Mouse (Mus musculus) splenic B cell, adult 2 months (primary cell): ENCODE measurements around the gene Hs6st3.
"Not testable (repeated sequence)": the region's sequence is repeated elsewhere in the genome, so short reads cannot be mapped to it uniquely, and the experiment has no call there.

ENCODE experiments used
- DNase-seq: peaks from one replicate; pipeline ENCODE4 v3.0.0-alpha.2; 2011; ENCODE audit warnings: low read depth, low spot score
- H3K27me3 ChIP-seq: 2 replicates; pipeline ENCODE4 v1.6.1; 2012; ENCODE audit warnings: mild to moderate bottlenecking, low read length, moderate library complexity, mixed read lengths; ENCODE audit not compliant: control insufficient read depth, poor library complexity, insufficient read depth, severe bottlenecking
- H3K36me3 ChIP-seq: 2 replicates; pipeline ENCODE4 v1.6.1; 2012; ENCODE audit warnings: mild to moderate bottlenecking, low read length, moderate library complexity, mixed read lengths; ENCODE audit not compliant: control insufficient read depth, poor library complexity, insufficient read depth, severe bottlenecking

The Hs6st3 gene

GRCm38 (mm10) chr14:119193905-119194304, 55.8 kb downstream of the Hs6st3 start:
- DNase-seq, result no peak
- Histone ChIP-seq H3K36me3 (no peaks in the 10 kb centered on the region), H3K27me3 (no peaks in the 10 kb centered on the region)

GRCm38 (mm10) chr14:119203508-119203907, 65.4 kb downstream of the Hs6st3 start:
- no peak for DNase-seq
- Histone ChIP-seq H3K27me3 (no peaks in the 10 kb centered on the region), H3K36me3 (no peaks in the 10 kb centered on the region)

- H3K27me3 ChIP-seq, result no peaks in the 10 kb centered on the region
- no peaks in the 10 kb centered on the region for H3K36me3 ChIP-seq
- DNase-seq, result no peak
Observed at GRCm38 (mm10) chr14:119215576-119216309, 77.6 kb downstream of the Hs6st3 start.

GRCm38 (mm10) chr14:119227709-119228338, 89.7 kb downstream of the Hs6st3 start:
- no peaks in the 10 kb centered on the region for H3K27me3 ChIP-seq
- no peak for DNase-seq
- H3K36me3 ChIP-seq, result no peaks in the 10 kb centered on the region

- DNase-seq, result no peak
- no peaks in the 10 kb centered on the region for H3K36me3 ChIP-seq
Observed at GRCm38 (mm10) chr14:119233598-119233997, 95.5 kb downstream of the Hs6st3 start.

GRCm38 (mm10) chr14:119247131-119247530, 109.0 kb downstream of the Hs6st3 start:
- H3K27me3 ChIP-seq, result no peaks in the 10 kb centered on the region
- H3K36me3 ChIP-seq, result no peaks in the 10 kb centered on the region
- DNase-seq, result no peak

More at GRCm38 (mm10) chr14:119233598-119233997, 95.5 kb downstream of the Hs6st3 start:
- no peaks in the 10 kb centered on the region for H3K27me3 ChIP-seq

GRCm38 (mm10) chr14:119248001-119248607, 110.0 kb downstream of the Hs6st3 start:
- Histone ChIP-seq H3K27me3 (no peaks in the 10 kb centered on the region), H3K36me3 (no peaks in the 10 kb centered on the region)
- DNase-seq, result no peak

GRCm38 (mm10) chr14:119250353-119250752, 112.2 kb downstream of the Hs6st3 start:
- no peaks in the 10 kb centered on the region for H3K27me3 ChIP-seq
- DNase-seq, result no peak
- no peaks in the 10 kb centered on the region for H3K36me3 ChIP-seq

- Histone ChIP-seq H3K36me3 (no peaks in the 10 kb centered on the region), H3K27me3 (no peaks in the 10 kb centered on the region)
- no peak for DNase-seq
Observed at GRCm38 (mm10) chr14:119255396-119255795, 117.3 kb downstream of the Hs6st3 start.

- Histone ChIP-seq H3K36me3 (no peaks in the 10 kb centered on the region), H3K27me3 (no peaks in the 10 kb centered on the region)
- no peak for DNase-seq
Observed at GRCm38 (mm10) chr14:119257072-119257471, 118.9 kb downstream of the Hs6st3 start.

GRCm38 (mm10) chr14:119260176-119260962, 122.2 kb downstream of the Hs6st3 start:
- no peaks in the 10 kb centered on the region for H3K27me3 ChIP-seq
- no peak for DNase-seq
- no peaks in the 10 kb centered on the region for H3K36me3 ChIP-seq

- no peaks in the 10 kb centered on the region for H3K27me3 ChIP-seq
- DNase-seq, result no peak
- no peaks in the 10 kb centered on the region for H3K36me3 ChIP-seq
Observed at GRCm38 (mm10) chr14:119266334-119266733, 128.2 kb downstream of the Hs6st3 start.

- no peak for DNase-seq
- H3K27me3 ChIP-seq, result no peaks in the 10 kb centered on the region
- H3K36me3 ChIP-seq, result no peaks in the 10 kb centered on the region
Observed at GRCm38 (mm10) chr14:119273088-119273487, 134.9 kb downstream of the Hs6st3 start.

GRCm38 (mm10) chr14:119278156-119278555, 140.0 kb downstream of the Hs6st3 start:
- not testable (repeated sequence) for DNase-seq, H3K27me3 ChIP-seq, H3K36me3 ChIP-seq

GRCm38 (mm10) chr14:119283951-119284350, 145.8 kb downstream of the Hs6st3 start:
- no peaks in the 10 kb centered on the region for H3K27me3 ChIP-seq
- no peaks in the 10 kb centered on the region for H3K36me3 ChIP-seq
- DNase-seq, result no peak
